In the genomic region with DNA sequence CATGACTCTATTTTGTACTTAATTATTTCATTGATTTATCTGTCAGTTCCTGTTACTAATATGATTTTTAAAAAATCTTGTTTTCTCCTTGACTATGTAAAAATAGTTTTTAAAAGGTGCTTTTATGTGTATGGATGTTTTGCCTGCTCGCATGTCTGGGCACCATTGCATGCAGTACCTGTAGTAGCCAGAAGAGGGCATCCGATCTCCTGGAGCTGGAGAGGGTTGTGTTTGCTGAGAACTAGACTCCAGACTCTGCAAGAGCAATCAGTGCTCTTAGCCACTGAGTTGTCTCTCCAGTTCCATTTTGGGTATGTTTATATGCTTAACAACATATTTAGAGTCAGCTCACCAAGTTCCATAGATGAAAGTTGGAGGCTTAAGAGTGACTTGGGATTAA, we compare ENCODE assay signal across 10 mouse cellular contexts. TPM values are rescaled to one million over a fixed set of nuclear protein-coding genes. Genes with fewer than 3 reads are reported as not detected.
DNase-seq lines count a peak whose midpoint lies in the region; ATAC-seq and TF ChIP-seq lines count a peak whose summit lies in the region.
"Had no signal": no experiment of that assay in that cellular context is flagged by ENCODE, and none has a peak within 500 bp of the region (broad histone marks: within the 10 kb centered on the region; RNA-seq: fewer than 3 reads in every experiment).

No protein-coding gene starts in this region.

- H3K4me1 ChIP-seq in forebrain, embryonic 11.5 days (replicated peaks; ENCODE audit: control insufficient read depth, insufficient read depth, low read length): 0 out of 2 replicates have a peak, but pooled peaks cover 2% of the 10 kb centered on the region
- H3K4me1 ChIP-seq in forebrain, embryonic 16.5 days (replicated peaks; ENCODE audit: control insufficient read depth, insufficient read depth, low read length): no peaks in the 10 kb centered on the region
- no peaks in the 10 kb centered on the region for H3K4me1 ChIP-seq in kidney, postnatal 0 days (replicated peaks; ENCODE audit: insufficient read depth, low read length)
- no peaks in the 10 kb centered on the region for H3K4me1 ChIP-seq in lung, postnatal 0 days (ENCODE audit: insufficient read depth, low read depth, low read length)

- H3K27ac ChIP-seq in forebrain, embryonic 11.5 days (ENCODE audit: low read depth, low read length): no peak overlapping the region
- H3K27ac ChIP-seq in forebrain, embryonic 16.5 days (ENCODE audit: low read length): no peak overlapping the region
- no peak overlapping the region for H3K27ac ChIP-seq in kidney, postnatal 0 days
- H3K27ac ChIP-seq in lung, postnatal 0 days (ENCODE audit: low read length): no peak overlapping the region
- H3K27ac ChIP-seq: limb, embryonic 15.5 days had no signal

- no peak overlapping the region for H3K9ac ChIP-seq in forebrain, embryonic 11.5 days (ENCODE audit: low read length)
- H3K9ac ChIP-seq in forebrain, embryonic 16.5 days (replicated peaks; ENCODE audit: low read depth, low read length): no peak overlapping the region
- H3K9ac ChIP-seq in kidney, postnatal 0 days (ENCODE audit: low read depth, low read length): no peak overlapping the region
- H3K9ac ChIP-seq in lung, postnatal 0 days (replicated peaks; ENCODE audit: low read depth): no peak overlapping the region
- H3K9ac ChIP-seq: limb, embryonic 15.5 days had no signal

- TF ChIP-seq EP300 in lung, postnatal 0 days (IDR thresholded peaks at IDR 0.05): no peak

- DNase-seq in forebrain, embryonic 11.5 days (ENCODE audit: low spot score): peak; percentile 79
- peak; percentile 61 for DNase-seq in urinary bladder, postnatal 14 days (ENCODE audit: low spot score)
- DNase-seq in urinary bladder, postnatal 10 days (ENCODE audit: low spot score): no peak
- peak; percentile 82 for DNase-seq in embryo, embryonic 10.5 days (ENCODE audit: low spot score)
- DNase-seq in kidney, postnatal 0 days (ENCODE audit: low spot score): peak; percentile 44
- DNase-seq in lung, postnatal 0 days (ENCODE audit: low spot score): peak; percentile 22
- DNase-seq in testis, postnatal 10 days (ENCODE audit: low spot score): peak; percentile 79

- peak; percentile 80 for TF ChIP-seq CTCF in kidney, postnatal 0 days (IDR thresholded peaks at IDR 0.05; ENCODE audit: low read depth)
- peak; percentile 84 for TF ChIP-seq CTCF in lung, postnatal 0 days (IDR thresholded peaks at IDR 0.05)

- no peak overlapping the region for H3K4me2 ChIP-seq in forebrain, embryonic 11.5 days (ENCODE audit: low read depth, low read length, severe bottlenecking)
- no peak overlapping the region for H3K4me2 ChIP-seq in forebrain, embryonic 16.5 days (ENCODE audit: low read length)
- no peak overlapping the region for H3K4me2 ChIP-seq in kidney, postnatal 0 days (ENCODE audit: low read length)
- H3K4me2 ChIP-seq in lung, postnatal 0 days (replicated peaks; ENCODE audit: low read depth, low read length): no peak overlapping the region
- H3K4me2 ChIP-seq: limb, embryonic 15.5 days had no signal

- 12% methylated on average over 2 of the region's 2 CpGs for WGBS in forebrain, embryonic 11.5 days
- 1% methylated on average over 2 of the region's 2 CpGs for WGBS in forebrain, embryonic 16.5 days
- 9% methylated on average over 2 of the region's 2 CpGs for WGBS in kidney, postnatal 0 days
- WGBS in lung, postnatal 0 days: 6% methylated on average over 2 of the region's 2 CpGs

- H3K4me3 ChIP-seq in forebrain, embryonic 11.5 days (ENCODE audit: low read depth, low read length): no peak overlapping the region
- no peak overlapping the region for H3K4me3 ChIP-seq in forebrain, embryonic 16.5 days (replicated peaks; ENCODE audit: low read length)
- no peak overlapping the region for H3K4me3 ChIP-seq in kidney, postnatal 0 days (replicated peaks; ENCODE audit: low read depth, low read length)
- no peak overlapping the region for H3K4me3 ChIP-seq in lung, postnatal 0 days (ENCODE audit: low read depth, low read length)
- H3K4me3 ChIP-seq: limb, embryonic 15.5 days had no signal

- H3K9me3 ChIP-seq in forebrain, embryonic 11.5 days (ENCODE audit: control insufficient read depth, low read length): no peaks in the 10 kb centered on the region
- no peaks in the 10 kb centered on the region for H3K9me3 ChIP-seq in forebrain, embryonic 16.5 days (ENCODE audit: control insufficient read depth, low read length)
- no peaks in the 10 kb centered on the region for H3K9me3 ChIP-seq in kidney, postnatal 0 days (replicated peaks; ENCODE audit: low read length)
- H3K9me3 ChIP-seq in lung, postnatal 0 days (ENCODE audit: low read length): no peaks in the 10 kb centered on the region
- H3K9me3 ChIP-seq: limb, embryonic 15.5 days had no signal

- no peak for ATAC-seq in forebrain, embryonic 11.5 days (replicated peaks; ENCODE audit: low FRiP score)
- ATAC-seq in forebrain, embryonic 16.5 days: no peak
- ATAC-seq in kidney, postnatal 0 days (replicated peaks; ENCODE audit: low FRiP score, low read depth): no peak
- ATAC-seq in lung, postnatal 0 days: no peak

- H3K27me3 ChIP-seq in forebrain, embryonic 11.5 days (ENCODE audit: control insufficient read depth, insufficient read depth, low read length): no peaks in the 10 kb centered on the region
- H3K27me3 ChIP-seq in forebrain, embryonic 16.5 days (replicated peaks; ENCODE audit: control insufficient read depth, insufficient read depth, low read length): no peaks in the 10 kb centered on the region
- H3K27me3 ChIP-seq in kidney, postnatal 0 days (ENCODE audit: insufficient read depth, low read length): no peaks in the 10 kb centered on the region
- no peaks in the 10 kb centered on the region for H3K27me3 ChIP-seq in lung, postnatal 0 days (replicated peaks; ENCODE audit: insufficient read depth, low read length)
- H3K27me3 ChIP-seq: limb, embryonic 15.5 days had no signal

- no peaks in the 10 kb centered on the region for H3K36me3 ChIP-seq in forebrain, embryonic 11.5 days (ENCODE audit: control insufficient read depth, insufficient read depth, low read length)
- no peaks in the 10 kb centered on the region for H3K36me3 ChIP-seq in forebrain, embryonic 16.5 days (ENCODE audit: control insufficient read depth, insufficient read depth)
- no peaks in the 10 kb centered on the region for H3K36me3 ChIP-seq in kidney, postnatal 0 days (ENCODE audit: insufficient read depth, low read length)
- no peaks in the 10 kb centered on the region for H3K36me3 ChIP-seq in lung, postnatal 0 days (ENCODE audit: insufficient read depth, low read length)
- H3K36me3 ChIP-seq: limb, embryonic 15.5 days had no signal

RNA-seq across cellular contexts. Expression of a gene that starts 13.5 kb away (rescaled TPM):
- polyA plus RNA-seq in forebrain, embryonic 11.5 days (2014; fragmentation: Nextera tagmentation; extraction: Ambion mirVana): not detected in 2 replicates
- not detected in 2 replicates for polyA plus RNA-seq in forebrain, embryonic 16.5 days (2015; fragmentation: Nextera tagmentation; extraction: Ambion mirVana)
- not detected in 2 replicates for polyA plus RNA-seq in kidney, postnatal 0 days (2015; fragmentation: Nextera tagmentation; extraction: Ambion mirVana)
- polyA plus RNA-seq in lung, postnatal 0 days (2015; fragmentation: Nextera tagmentation; extraction: Ambion mirVana): not detected in 2 replicates
- polyA plus RNA-seq: limb, embryonic 15.5 days; stomach, embryonic 16.5 days had no signal

RNA-seq across cellular contexts. Expression of a gene that starts 24.6 kb away (rescaled TPM):
- 181 and 183 TPM in 2 replicates for polyA plus RNA-seq in forebrain, embryonic 11.5 days (2014; fragmentation: Nextera tagmentation; extraction: Ambion mirVana)
- polyA plus RNA-seq in forebrain, embryonic 16.5 days (2015; fragmentation: Nextera tagmentation; extraction: Ambion mirVana): 138 and 150 TPM in 2 replicates
- 139 and 150 TPM in 2 replicates for polyA plus RNA-seq in kidney, postnatal 0 days (2015; fragmentation: Nextera tagmentation; extraction: Ambion mirVana)
- 85.5 and 87.8 TPM in 2 replicates for polyA plus RNA-seq in lung, postnatal 0 days (2015; fragmentation: Nextera tagmentation; extraction: Ambion mirVana)

RNA-seq across cellular contexts. Expression of a gene that starts 24.7 kb away (rescaled TPM):
- 0.80 and 0.83 TPM in 2 replicates for polyA plus RNA-seq in forebrain, embryonic 11.5 days (2014; fragmentation: Nextera tagmentation; extraction: Ambion mirVana)
- 0.72 and 1.3 TPM in 2 replicates for polyA plus RNA-seq in forebrain, embryonic 16.5 days (2015; fragmentation: Nextera tagmentation; extraction: Ambion mirVana)
- 0.04 and 0.09 TPM in 2 replicates for polyA plus RNA-seq in kidney, postnatal 0 days (2015; fragmentation: Nextera tagmentation; extraction: Ambion mirVana)
- 1.7 and 2.1 TPM in 2 replicates for polyA plus RNA-seq in lung, postnatal 0 days (2015; fragmentation: Nextera tagmentation; extraction: Ambion mirVana)

RNA-seq across cellular contexts. Expression of a gene that starts 47.3 kb away (rescaled TPM):
- 0.08 and 0.09 TPM in 2 replicates for polyA plus RNA-seq in forebrain, embryonic 11.5 days (2014; fragmentation: Nextera tagmentation; extraction: Ambion mirVana)
- not detected in 2 replicates for polyA plus RNA-seq in forebrain, embryonic 16.5 days (2015; fragmentation: Nextera tagmentation; extraction: Ambion mirVana)
- 0.03 and 0.13 TPM in 2 replicates for polyA plus RNA-seq in kidney, postnatal 0 days (2015; fragmentation: Nextera tagmentation; extraction: Ambion mirVana)
- polyA plus RNA-seq in lung, postnatal 0 days (2015; fragmentation: Nextera tagmentation; extraction: Ambion mirVana): 0.91 and 1.5 TPM in 2 replicates
- polyA plus RNA-seq: limb, embryonic 15.5 days; stomach, embryonic 16.5 days had no signal

RNA-seq across cellular contexts. Expression of a gene that starts 58.1 kb away (rescaled TPM):
- not detected in 2 replicates for polyA plus RNA-seq in forebrain, embryonic 11.5 days (2014; fragmentation: Nextera tagmentation; extraction: Ambion mirVana)
- not detected in 2 replicates for polyA plus RNA-seq in forebrain, embryonic 16.5 days (2015; fragmentation: Nextera tagmentation; extraction: Ambion mirVana)
- not detected in 2 replicates for polyA plus RNA-seq in kidney, postnatal 0 days (2015; fragmentation: Nextera tagmentation; extraction: Ambion mirVana)
- polyA plus RNA-seq in lung, postnatal 0 days (2015; fragmentation: Nextera tagmentation; extraction: Ambion mirVana): not detected in 2 replicates
- polyA plus RNA-seq: limb, embryonic 15.5 days; stomach, embryonic 16.5 days had no signal
